Mouse (Mus musculus) left cerebral cortex, adult 2 months (tissue): ENCODE measurements at regions not wholly inside any gene's neighbourhood (a gene's known extent, or its start where the extent isn't known, plus 50 kb on each side); places are given as distances from the start of the nearest gene placed in this dataset.
A peak's percentile ranks its signal among the peaks of the same experiment; 100 is the strongest.

Experiments
- DNase-seq, 2 experiments: peaks; one replicate each; pipeline ENCODE4 v3.0.0; 2021 to 2022; ENCODE audit warnings: low spot score in 2 of 2, mixed read lengths in 1 of 2; ENCODE audit errors: extremely low spot score in 1 of 2
- H3K27ac ChIP-seq: fragments of 200-600 bp; 2 replicates; pipeline ENCODE4 v1.8.1; 2022
- H3K4me3 ChIP-seq: fragments of 200-600 bp; 2 replicates; pipeline ENCODE4 v1.8.1; 2022
- CTCF ChIP-seq: fragments of 200-600 bp; IDR thresholded peaks from 2 replicates; pipeline ENCODE4 v1.8.1; 2022; ENCODE audit warnings: antibody characterized with exemption, mild to moderate bottlenecking, moderate library complexity
- intact Hi-C: fragments of 180-260 bp; cut with DNase I; formaldehyde crosslinking; loops from one replicate; pipeline ENCODE4 v1.15.1; 2025

DNA sequence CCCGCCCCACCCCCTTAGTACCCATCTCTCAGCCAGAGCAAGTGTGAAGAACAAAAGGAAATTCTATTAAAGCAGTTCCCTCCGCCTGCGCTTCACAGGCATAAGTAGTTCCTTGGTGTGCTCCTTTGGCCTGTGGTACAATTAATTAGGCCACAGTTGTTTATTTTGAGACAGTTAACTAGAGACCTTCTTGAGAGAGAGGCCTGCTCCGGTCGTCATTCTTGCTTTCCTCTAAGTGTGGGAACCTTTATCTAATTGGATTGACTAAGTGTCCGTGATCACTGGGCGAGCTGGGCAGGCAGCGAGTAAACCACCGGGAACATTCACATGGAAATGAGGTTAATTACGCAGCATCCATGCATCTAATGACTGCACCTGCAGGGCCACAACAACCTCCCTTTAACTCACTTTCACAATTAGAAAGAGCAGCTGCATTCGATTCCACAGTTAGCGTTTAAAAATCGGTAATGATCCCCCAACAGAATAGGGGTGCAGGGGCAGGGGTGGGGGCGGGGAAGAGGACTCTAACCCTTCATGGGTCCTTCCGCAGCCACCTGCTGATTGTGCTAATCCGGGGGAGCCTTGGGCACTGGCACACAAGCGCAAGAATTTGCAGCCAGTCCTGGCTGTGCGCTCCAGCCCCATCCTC, 584.3 kb upstream of the Sox9 start:
- TF ChIP-seq CTCF, result no peak
- Histone ChIP-seq H3K4me3 (no peak overlapping the region), H3K27ac (no peak overlapping the region)
- no peak for DNase-seq
- intact Hi-C loops, result no loop called here

DNA sequence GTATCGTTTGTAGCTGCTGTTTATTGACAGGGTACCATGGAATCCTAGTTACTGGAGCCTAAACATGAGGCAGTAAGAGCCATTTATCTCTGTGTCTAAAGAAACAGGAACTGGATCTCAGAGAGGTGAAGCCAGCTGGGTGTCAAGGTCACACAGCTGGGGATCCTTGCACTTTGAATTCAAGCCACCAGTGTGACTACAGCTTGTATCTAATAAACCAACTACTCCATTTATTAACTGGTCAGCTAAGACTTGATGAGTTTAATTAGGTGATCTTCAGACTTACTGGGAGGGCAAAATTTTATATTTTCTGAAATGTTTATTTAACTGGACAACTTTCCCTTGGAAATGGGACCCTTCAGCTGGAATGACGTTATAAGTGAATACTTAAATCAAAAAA, 577.5 kb upstream of the Sox9 start:
- TF ChIP-seq CTCF, result no peak
- DNase-seq, result no peak
- intact Hi-C loops, result loop anchor here (10.0 kb wide), 2 partner anchors 260 to 550 kb away; no protein-coding TSS in a partner anchor
- H3K4me3 ChIP-seq, result no peak overlapping the region
- H3K27ac ChIP-seq, result no peak overlapping the region

DNA sequence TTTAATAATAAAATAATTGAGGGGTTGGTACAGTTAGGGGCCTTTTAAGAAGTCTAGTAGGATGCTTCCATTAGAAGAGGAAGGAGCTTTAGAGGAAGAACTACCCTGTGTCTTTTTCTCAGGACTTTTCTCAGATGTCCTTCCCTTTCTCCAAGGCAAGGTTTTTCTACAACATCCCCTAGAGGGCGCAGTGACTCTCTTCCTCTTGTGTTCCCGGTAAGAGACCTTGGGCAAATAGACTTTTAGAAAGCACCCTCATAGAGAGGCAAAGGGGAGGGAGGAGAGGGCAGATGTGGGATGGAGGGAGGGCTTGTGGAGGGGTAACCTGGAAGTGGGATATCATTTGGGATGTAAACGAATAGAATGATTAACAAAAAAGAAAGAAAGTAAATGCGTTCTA, 572.6 kb upstream of the Sox9 start:
- Histone ChIP-seq H3K27ac (no peak overlapping the region), H3K4me3 (no peak overlapping the region)
- DNase-seq, result peak; percentile 53 to 60
- intact Hi-C loops, result loop anchor here (1.0 to 10.0 kb wide), 4 partner anchors 255 to 955 kb away; no protein-coding TSS in a partner anchor
- TF ChIP-seq CTCF, result peak; percentile 77

DNA sequence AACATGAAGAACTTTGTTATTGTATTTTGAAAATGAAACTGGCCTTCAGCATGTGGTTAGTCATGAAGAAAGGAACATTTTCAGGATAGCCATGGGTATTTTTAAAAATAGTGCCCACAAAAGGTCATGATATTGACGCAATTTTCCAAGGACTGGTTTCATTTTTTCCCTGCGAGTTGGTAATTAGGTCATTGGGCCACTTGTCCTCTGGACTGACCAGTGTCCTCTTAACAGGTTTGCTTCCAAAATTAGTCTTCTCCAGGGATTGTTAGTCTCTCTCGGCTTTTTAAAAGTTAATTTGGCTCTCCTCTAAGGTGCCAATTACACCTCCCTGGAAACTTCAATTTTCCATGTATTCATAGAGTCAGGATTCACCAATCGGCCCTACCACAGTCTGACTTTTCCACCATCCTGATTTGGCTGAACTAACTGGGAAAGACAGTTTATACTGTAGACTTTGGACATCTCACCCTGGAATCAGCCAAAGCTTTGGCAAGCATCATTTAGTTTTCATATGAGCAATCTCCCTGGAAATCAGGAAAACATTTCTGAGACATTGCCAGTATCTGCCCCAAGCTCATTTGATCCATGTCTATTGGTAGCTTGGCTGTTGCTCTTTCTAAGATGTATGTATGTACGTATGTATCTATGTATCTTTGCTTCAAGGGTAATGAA, 562.8 kb upstream of the Sox9 start:
- Histone ChIP-seq H3K4me3 (no peak overlapping the region), H3K27ac (no peak overlapping the region)
- DNase-seq, result no peak
- TF ChIP-seq CTCF, result no peak
- intact Hi-C loops, result no loop called here

DNA sequence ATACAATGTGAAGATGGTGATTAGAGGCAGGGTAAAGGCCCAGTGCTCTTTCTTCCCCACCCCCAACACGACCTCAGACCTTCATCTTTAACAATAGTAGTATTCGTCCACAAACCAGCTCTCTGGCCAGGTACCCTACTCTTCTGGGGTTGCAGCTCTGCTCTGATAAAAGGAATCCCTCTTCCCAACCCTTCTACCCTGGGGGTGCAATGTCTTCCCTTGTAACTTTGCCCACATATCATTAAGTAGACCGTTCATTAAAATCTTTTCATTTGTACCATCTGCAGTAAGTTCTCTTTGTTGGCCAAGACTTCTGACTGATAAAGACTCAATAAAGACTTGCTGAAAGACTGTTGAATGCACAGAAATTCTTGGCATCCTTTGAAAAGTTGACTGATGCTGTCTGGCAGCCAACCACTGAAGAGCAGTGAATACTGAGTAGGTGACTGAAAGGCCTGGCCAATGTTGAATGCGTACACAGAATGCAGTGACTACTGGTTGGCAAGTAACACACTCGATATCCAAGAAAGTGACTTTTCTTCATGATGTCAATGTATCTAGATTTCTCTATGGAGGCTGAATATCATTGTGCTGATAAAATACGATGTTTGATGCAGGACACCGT, 547.4 kb upstream of the Sox9 start:
- no peak for TF ChIP-seq CTCF
- no peak for DNase-seq
- intact Hi-C loops, result no loop called here
- Histone ChIP-seq H3K27ac (no peak overlapping the region), H3K4me3 (no peak overlapping the region)

DNA sequence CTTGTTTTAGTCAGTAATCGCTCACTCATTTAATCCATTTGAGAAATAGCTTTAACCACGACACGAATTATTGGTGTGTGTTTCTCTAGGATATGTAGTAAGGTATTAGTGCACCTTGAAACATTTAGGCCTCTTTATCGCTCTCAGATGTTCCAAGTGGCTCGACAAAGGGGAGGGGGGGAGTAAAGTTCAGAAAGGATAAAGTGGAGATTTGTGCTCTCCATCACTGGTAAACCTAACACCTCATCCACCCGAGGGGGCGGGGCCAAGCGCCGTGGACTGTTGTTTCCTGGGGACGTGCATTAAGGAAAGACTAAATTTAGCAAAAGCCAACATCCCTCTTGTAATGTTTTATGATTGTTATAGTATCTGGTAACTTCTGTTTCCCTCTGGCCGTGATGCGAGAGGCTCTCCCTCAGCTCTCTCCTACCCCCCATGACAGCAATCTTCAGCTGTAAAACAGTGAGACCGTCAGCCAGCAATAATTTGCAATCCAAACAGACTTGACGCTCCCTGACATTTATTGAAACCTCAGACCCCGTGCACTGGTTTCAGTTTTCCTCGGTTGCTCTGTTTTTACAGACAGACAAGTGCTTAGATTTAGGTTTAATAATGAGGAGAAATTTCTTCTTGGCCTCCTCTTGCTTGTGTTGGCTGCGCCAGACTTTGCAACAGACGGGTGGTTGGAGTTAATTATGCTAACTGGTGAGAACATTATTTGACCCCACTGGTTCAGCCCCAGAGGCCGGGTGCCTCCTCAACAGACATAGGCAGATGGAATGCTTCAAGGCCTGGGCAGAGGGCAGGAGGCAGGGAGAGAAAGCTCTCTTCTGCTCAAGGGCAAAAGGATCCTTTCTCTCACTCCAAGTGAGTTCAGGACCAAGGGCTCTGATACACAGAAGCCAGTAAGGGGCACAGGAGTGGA, 542.8 kb upstream of the Sox9 start:
- intact Hi-C loops, result no loop called here
- no peak for TF ChIP-seq CTCF
- Histone ChIP-seq H3K4me3 (no peak overlapping the region), H3K27ac (no peak overlapping the region)
- DNase-seq, result no peak

DNA sequence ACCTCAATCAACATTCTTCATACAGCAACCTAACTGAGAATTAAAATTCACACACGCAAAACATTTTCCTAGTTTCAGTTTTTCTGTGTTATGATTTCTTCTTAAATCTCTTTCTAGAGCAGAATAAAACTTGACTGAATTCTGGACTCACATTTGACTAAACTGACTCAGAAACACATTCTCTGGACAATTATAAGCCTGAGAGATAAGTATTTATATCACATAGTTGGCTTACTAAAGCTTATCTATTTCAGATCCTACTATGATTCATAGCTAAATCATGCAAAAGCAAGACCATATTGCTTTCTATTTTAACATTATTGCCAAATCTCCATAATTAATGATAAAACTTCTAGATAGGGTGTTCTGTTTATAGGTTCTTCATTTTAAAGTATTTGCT, 529.5 kb upstream of the Sox9 start:
- intact Hi-C loops, result no loop called here
- no peak overlapping the region for H3K4me3 ChIP-seq
- no peak for TF ChIP-seq CTCF
- peak overlapping the region; percentile 57 for H3K27ac ChIP-seq
- DNase-seq, result no peak

DNA sequence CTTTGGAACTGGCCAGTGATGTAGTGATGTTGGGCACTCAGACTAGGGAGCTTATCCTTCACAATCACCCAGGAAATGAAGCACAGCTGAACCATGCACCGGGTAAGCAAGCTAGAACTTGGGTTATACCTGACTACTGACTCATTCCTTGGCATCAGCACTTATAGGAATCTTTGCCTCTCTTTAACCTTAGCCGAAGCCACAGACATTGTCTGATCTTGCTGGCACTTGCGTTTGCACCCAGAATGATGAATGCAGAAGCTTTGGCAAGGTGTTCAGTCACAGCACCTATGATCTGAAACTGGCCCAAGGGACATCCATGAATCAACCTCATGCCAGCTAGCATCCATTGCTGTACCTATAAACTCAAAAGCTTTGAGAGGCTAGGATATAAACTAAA, 529.0 kb upstream of the Sox9 start:
- TF ChIP-seq CTCF, result no peak
- H3K27ac ChIP-seq, result peak overlapping the region; percentile 57
- DNase-seq, result no peak
- H3K4me3 ChIP-seq, result no peak overlapping the region
- intact Hi-C loops, result no loop called here

DNA sequence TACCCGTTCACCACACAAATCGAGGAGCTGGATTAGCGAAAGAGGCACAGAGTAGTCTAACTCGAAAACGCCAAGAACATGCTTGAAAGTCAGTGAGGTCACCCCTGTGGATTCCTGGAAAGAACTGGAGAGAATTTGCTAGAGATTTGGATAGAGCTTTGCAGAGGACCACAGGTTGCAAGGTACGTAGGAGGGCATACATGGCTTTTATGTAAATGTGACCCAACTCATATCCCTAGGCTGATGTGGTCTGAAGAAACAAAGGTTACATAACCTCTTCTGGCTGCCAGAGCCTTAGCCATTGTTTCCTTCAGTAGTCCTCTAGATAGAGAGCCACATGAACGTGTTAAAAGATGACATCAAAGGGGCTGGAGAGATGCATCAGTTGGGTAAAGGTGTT, 525.7 kb upstream of the Sox9 start:
- Histone ChIP-seq H3K27ac (no peak overlapping the region), H3K4me3 (no peak overlapping the region)
- TF ChIP-seq CTCF, result no peak
- intact Hi-C loops, result no loop called here
- DNase-seq, result no peak

DNA sequence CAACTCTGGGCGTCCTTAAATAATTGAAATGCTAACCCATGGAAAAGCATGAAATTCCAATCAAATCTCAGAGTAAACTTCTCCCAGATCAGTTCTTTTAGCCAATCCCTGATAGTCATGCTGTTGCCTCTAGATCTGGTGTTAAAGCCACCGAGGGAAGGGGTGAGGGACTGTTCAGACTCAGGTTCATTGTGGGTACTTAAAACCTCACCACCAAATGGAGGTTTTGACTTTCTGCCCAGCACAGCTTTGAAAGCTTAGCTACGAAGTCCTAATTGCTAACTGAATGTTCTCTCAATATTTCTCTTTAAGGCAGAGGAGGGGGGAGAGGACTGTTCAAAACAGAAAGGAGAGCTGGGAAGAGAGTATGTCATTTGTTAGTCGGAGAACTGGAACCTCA, 517.9 kb upstream of the Sox9 start:
- intact Hi-C loops, result no loop called here
- no peak overlapping the region for H3K27ac ChIP-seq
- no peak for DNase-seq
- TF ChIP-seq CTCF, result no peak
- no peak overlapping the region for H3K4me3 ChIP-seq

DNA sequence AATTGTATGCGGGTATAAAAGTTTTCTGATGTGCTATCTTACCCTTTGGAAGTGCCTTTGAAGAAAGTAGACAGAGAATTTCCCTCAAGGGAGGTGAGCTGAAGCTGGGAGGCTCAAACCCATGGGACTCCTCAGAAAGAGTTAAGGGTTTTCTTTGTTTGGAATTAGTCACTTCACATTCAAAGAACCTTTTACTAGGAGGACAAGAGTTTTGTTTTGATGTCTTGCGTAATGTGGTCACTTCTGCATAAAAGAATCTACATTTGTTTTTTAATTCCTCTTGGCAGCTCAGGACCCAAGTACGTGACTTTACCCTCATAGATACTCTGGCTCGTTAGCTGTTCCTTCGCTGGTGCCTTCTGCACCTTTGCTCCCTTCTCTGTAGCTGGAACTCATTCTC, 511.1 kb upstream of the Sox9 start:
- no peak overlapping the region for H3K27ac ChIP-seq

DNA sequence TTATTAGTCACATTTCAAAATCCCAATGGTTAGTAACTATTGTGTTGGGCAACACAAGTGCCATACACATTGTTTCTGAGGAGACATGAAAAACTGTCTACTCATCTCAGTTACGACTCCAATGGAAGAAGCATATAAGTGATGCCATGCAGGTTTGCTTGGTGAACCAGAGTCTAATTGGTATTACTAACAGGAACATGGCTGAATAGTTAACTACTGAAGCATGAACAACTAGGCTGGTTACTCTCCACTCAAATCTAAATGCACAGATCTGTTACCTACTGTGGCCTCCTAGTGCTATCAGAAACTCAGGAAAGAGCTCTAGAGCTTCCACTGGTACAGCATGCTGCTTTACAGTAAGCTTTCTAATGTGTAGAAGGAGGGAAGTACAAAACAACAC, 503.5 kb upstream of the Sox9 start:
- TF ChIP-seq CTCF, result no peak
- no peak for DNase-seq
- Histone ChIP-seq H3K27ac (no peak overlapping the region), H3K4me3 (no peak overlapping the region)
- intact Hi-C loops, result no loop called here

More for the DNA sequence above, 511.1 kb upstream of the Sox9 start:
- intact Hi-C loops, result no loop called here
- no peak for TF ChIP-seq CTCF
- DNase-seq, result no peak
- H3K4me3 ChIP-seq, result no peak overlapping the region
